ENCODE assay signal across 9 mouse cellular contexts in the genomic region with DNA sequence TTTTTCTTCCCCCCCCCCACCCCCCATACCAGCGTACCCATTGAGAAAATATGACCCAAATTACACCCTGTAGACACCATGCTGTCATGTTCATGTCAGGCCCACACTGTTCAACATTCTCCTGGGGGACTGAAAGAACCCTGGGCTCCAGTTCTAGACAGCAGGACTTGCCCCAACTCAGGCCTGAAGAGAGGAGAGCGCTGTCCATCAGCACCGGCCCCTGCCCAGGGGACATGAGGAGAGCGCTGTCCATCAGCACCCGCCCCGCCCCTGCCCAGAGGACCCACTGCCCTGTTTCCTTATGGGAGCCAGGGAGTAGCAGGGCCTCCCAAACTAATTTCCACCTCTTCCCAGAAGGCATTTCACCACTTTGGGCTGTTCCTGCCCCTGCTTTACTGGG.
DNase-seq lines count a peak whose midpoint lies in the region; ATAC-seq and TF ChIP-seq lines count a peak whose summit lies in the region.
"Had no signal": no experiment of that assay in that cellular context is flagged by ENCODE, and none has a peak within 500 bp of the region (broad histone marks: within the 10 kb centered on the region; RNA-seq: fewer than 3 reads in every experiment).

No protein-coding gene starts in this region.

- no peaks in the 10 kb centered on the region for H3K36me3 ChIP-seq in hindbrain, embryonic 16.5 days (ENCODE audit: control insufficient read depth, insufficient read depth, low read length)
- H3K36me3 ChIP-seq in hindbrain, embryonic 14.5 days (replicated peaks; ENCODE audit: control insufficient read depth, insufficient read depth): no peaks in the 10 kb centered on the region
- no peaks in the 10 kb centered on the region for H3K36me3 ChIP-seq in limb, embryonic 13.5 days
- H3K36me3 ChIP-seq: liver, embryonic 15.5 days had no signal

- no peaks in the 10 kb centered on the region for H3K9me3 ChIP-seq in hindbrain, embryonic 16.5 days (ENCODE audit: control insufficient read depth, low read length)
- H3K9me3 ChIP-seq in hindbrain, embryonic 14.5 days (ENCODE audit: control insufficient read depth, low read length): no peaks in the 10 kb centered on the region
- no peaks in the 10 kb centered on the region for H3K9me3 ChIP-seq in limb, embryonic 13.5 days
- H3K9me3 ChIP-seq: liver, embryonic 15.5 days had no signal

- 0 out of 2 replicates have a peak, but pooled peaks have one; percentile 24 for ATAC-seq in hindbrain, embryonic 16.5 days
- ATAC-seq in hindbrain, embryonic 14.5 days (ENCODE audit: low FRiP score): no peak
- peak; percentile 47; the same call in 1 of the 2 replicates for ATAC-seq in common myeloid progenitor, adult 5-6 weeks (replicated peaks; ENCODE audit: low read depth, poor library complexity, severe bottlenecking)
- ATAC-seq in limb, embryonic 13.5 days (ENCODE audit: low FRiP score, low read depth): peak; percentile 73; the same call in 1 of the 2 replicates
- no peak for ATAC-seq in megakaryocyte, adult 5-6 weeks (ENCODE audit: poor library complexity, severe bottlenecking)

- WGBS in hindbrain, embryonic 16.5 days: 20% methylated on average over 6 of the region's 6 CpGs
- 12% methylated on average over 6 of the region's 6 CpGs for WGBS in hindbrain, embryonic 14.5 days
- WGBS in limb, embryonic 13.5 days: 5% methylated on average over 6 of the region's 6 CpGs

- no peak for DNase-seq in hindbrain, embryonic 14.5 days (ENCODE audit: low spot score)
- peak; percentile 12 for DNase-seq in ES-CJ7 (ENCODE audit: low read depth, low spot score)
- no peak for DNase-seq in left cerebral cortex, adult 2 months (ENCODE audit: extremely low spot score in 1 of 2, low spot score in 2 of 2)
- no peak for DNase-seq in layer of hippocampus, adult 9-10 months (ENCODE audit: low spot score)

- H3K27me3 ChIP-seq in hindbrain, embryonic 16.5 days (replicated peaks; ENCODE audit: control insufficient read depth, insufficient read depth, low read length): no peaks in the 10 kb centered on the region; the same call in 1 of the 2 replicates
- no peaks in the 10 kb centered on the region for H3K27me3 ChIP-seq in hindbrain, embryonic 14.5 days (ENCODE audit: control insufficient read depth, insufficient read depth, low read length)
- H3K27me3 ChIP-seq in limb, embryonic 13.5 days: no peaks in the 10 kb centered on the region
- H3K27me3 ChIP-seq: liver, embryonic 15.5 days had no signal

- TF ChIP-seq CTCF in left cerebral cortex, adult 2 months (IDR thresholded peaks at IDR 0.05): no peak

- no peak overlapping the region for H3K27ac ChIP-seq in hindbrain, embryonic 16.5 days (ENCODE audit: low read depth, low read length)
- H3K27ac ChIP-seq in hindbrain, embryonic 14.5 days: no peak overlapping the region
- H3K27ac ChIP-seq in limb, embryonic 13.5 days: no peak overlapping the region
- no peak overlapping the region for H3K27ac ChIP-seq in left cerebral cortex, adult 2 months
- H3K27ac ChIP-seq: liver, embryonic 15.5 days had no signal

- H3K4me1 ChIP-seq in hindbrain, embryonic 16.5 days (ENCODE audit: control insufficient read depth, insufficient read depth, low read depth, low read length): no peaks in the 10 kb centered on the region
- no peaks in the 10 kb centered on the region; the same call in 1 of the 2 replicates for H3K4me1 ChIP-seq in hindbrain, embryonic 14.5 days (replicated peaks; ENCODE audit: control insufficient read depth, insufficient read depth, low read length)
- H3K4me1 ChIP-seq in limb, embryonic 13.5 days: no peaks in the 10 kb centered on the region
- H3K4me1 ChIP-seq: liver, embryonic 15.5 days had no signal

- no peak overlapping the region for H3K4me2 ChIP-seq in hindbrain, embryonic 16.5 days (ENCODE audit: low read length)
- no peak overlapping the region for H3K4me2 ChIP-seq in hindbrain, embryonic 14.5 days (replicated peaks)
- H3K4me2 ChIP-seq in limb, embryonic 13.5 days (replicated peaks): no peak overlapping the region
- H3K4me2 ChIP-seq: liver, embryonic 15.5 days had no signal

- no peak overlapping the region for H3K9ac ChIP-seq in hindbrain, embryonic 16.5 days (ENCODE audit: low read depth, low read length)
- H3K9ac ChIP-seq in hindbrain, embryonic 14.5 days: no peak overlapping the region
- no peak overlapping the region; the same call in 1 of the 2 replicates for H3K9ac ChIP-seq in limb, embryonic 13.5 days
- H3K9ac ChIP-seq: liver, embryonic 15.5 days had no signal

- no peak overlapping the region for H3K4me3 ChIP-seq in hindbrain, embryonic 16.5 days (ENCODE audit: low read length)
- no peak overlapping the region for H3K4me3 ChIP-seq in hindbrain, embryonic 14.5 days (replicated peaks; ENCODE audit: low read length)
- no peak overlapping the region for H3K4me3 ChIP-seq in limb, embryonic 13.5 days
- no peak overlapping the region for H3K4me3 ChIP-seq in left cerebral cortex, adult 2 months
- H3K4me3 ChIP-seq: liver, embryonic 15.5 days had no signal

- intact Hi-C loops in left cerebral cortex, adult 2 months (cut with DNase I): no loop called here

Comparison
In these comparisons a context has a peak if more than half of its experiments do, and no peak if none do; other contexts are left out.
1. ATAC-seq: peak in hindbrain, embryonic 16.5 days (single experiment), common myeloid progenitor, adult 5-6 weeks (single experiment) and limb, embryonic 13.5 days (single experiment); none in hindbrain, embryonic 14.5 days (single experiment) and megakaryocyte, adult 5-6 weeks (single experiment).